In genomic region chr5:53937187-53937586, GRCm38 (mm10) we compare ENCODE assay signal across 12 mouse cellular contexts.
DNase-seq lines count a peak whose midpoint lies in the region; ATAC-seq and TF ChIP-seq lines count a peak whose summit lies in the region.
"Had no signal": no experiment of that assay in that cellular context is flagged by ENCODE, and none has a peak within 500 bp of the region (broad histone marks: within the 10 kb centered on the region; RNA-seq: fewer than 3 reads in every experiment).

No protein-coding gene starts in this region.

- 44% methylated on average over 4 of the region's 4 CpGs for WGBS in lung, postnatal 0 days

- TF ChIP-seq CTCF in lung, postnatal 0 days (IDR thresholded peaks at IDR 0.05) = no peak

- H3K27me3 ChIP-seq in lung, postnatal 0 days (replicated peaks; ENCODE audit: insufficient read depth, low read length) = no peaks in the 10 kb centered on the region
- H3K27me3 ChIP-seq: neural tube, embryonic 12.5 days had no signal

- H3K4me2 ChIP-seq in lung, postnatal 0 days (replicated peaks; ENCODE audit: low read depth, low read length) = no peak overlapping the region
- H3K4me2 ChIP-seq: neural tube, embryonic 12.5 days had no signal

- no peak overlapping the region for H3K9ac ChIP-seq in lung, postnatal 0 days (replicated peaks; ENCODE audit: low read depth)
- H3K9ac ChIP-seq: neural tube, embryonic 12.5 days had no signal

- H3K4me1 ChIP-seq in lung, postnatal 0 days (ENCODE audit: insufficient read depth, low read depth, low read length) = 0 out of 2 replicates have a peak, but pooled peaks cover 2% of the 10 kb centered on the region

- peak; percentile 59 to 72; a peak in 3 of 4 replicates for ATAC-seq in hematopoietic stem cell, adult 5-6 weeks (replicated peaks in 1 of 2; ENCODE audit: insufficient read depth in 1 of 2, low FRiP score in 2 of 2, low TSS enrichment in 1 of 2, low read depth in 1 of 2, poor library complexity in 2 of 2, severe bottlenecking in 2 of 2)
- ATAC-seq in lung, postnatal 0 days = peak; percentile 81
- ATAC-seq: intestine, postnatal 0 days had no signal

- peak; percentile 81 for DNase-seq in adrenal gland, adult 2 months
- DNase-seq in adrenal gland, postnatal 25 days = no peak
- peak; percentile 97 for DNase-seq in 416B (ENCODE audit: low read depth)
- peak; percentile 82 for DNase-seq in lung, postnatal 0 days (ENCODE audit: low spot score)
- DNase-seq in embryo, embryonic 11 days = no peak
- no peak for DNase-seq in spleen, adult 18-20 months
- DNase-seq in right cerebral cortex, postnatal 36 days (ENCODE audit: low spot score in 2 of 2) = no peak
- DNase-seq: cerebellum, adult 8-10 months had no signal

- H3K36me3 ChIP-seq in lung, postnatal 0 days (ENCODE audit: insufficient read depth, low read length) = no peaks in the 10 kb centered on the region
- H3K36me3 ChIP-seq: hindbrain, embryonic 10.5 days; neural tube, embryonic 12.5 days had no signal

- TF ChIP-seq EP300 in lung, postnatal 0 days (IDR thresholded peaks at IDR 0.05) = peak; percentile 32; the same call in 1 of the 2 replicates

- H3K9me3 ChIP-seq in lung, postnatal 0 days (ENCODE audit: low read length) = no peaks in the 10 kb centered on the region
- H3K9me3 ChIP-seq: hindbrain, embryonic 10.5 days; neural tube, embryonic 12.5 days had no signal

- no peak overlapping the region for H3K27ac ChIP-seq in lung, postnatal 0 days (ENCODE audit: low read length)
- H3K27ac ChIP-seq: hindbrain, embryonic 10.5 days; neural tube, embryonic 12.5 days had no signal

- no peak overlapping the region for H3K4me3 ChIP-seq in lung, postnatal 0 days (ENCODE audit: low read depth, low read length)
- H3K4me3 ChIP-seq: hindbrain, embryonic 10.5 days; neural tube, embryonic 12.5 days had no signal

Comparison
In these comparisons a context has a peak if more than half of its experiments do, and no peak if none do; other contexts are left out.
1. DNase-seq: peak in adrenal gland, adult 2 months (single experiment), 416B (single experiment) and lung, postnatal 0 days (single experiment); none in adrenal gland, postnatal 25 days (single experiment), embryo, embryonic 11 days (single experiment), spleen, adult 18-20 months (0 of 2) and right cerebral cortex, postnatal 36 days (0 of 2).